Mouse (Mus musculus) layer of hippocampus, adult 11-12 months (tissue): ENCODE measurements at regions not wholly inside any gene's neighbourhood (a gene's known extent, or its start where the extent isn't known, plus 50 kb on each side); places are given as distances from the start of the nearest gene placed in this dataset.
A peak's percentile ranks its signal among the peaks of the same experiment; 100 is the strongest.

Source experiments
- DNase-seq: peaks from one replicate; pipeline ENCODE4 v3.0.0; 2022; ENCODE audit warnings: low spot score

- DNase-seq = no peak
Measured at GRCm38 (mm10) chr14:112142668-112143067, 467.8 kb downstream of the Slitrk5 start.

GRCm38 (mm10) chr14:112153950-112154349 lies 479.1 kb downstream of the Slitrk5 start:
- DNase-seq = peak; percentile 4
